Mouse (Mus musculus) CH12F3 (cell line): ENCODE measurements around the gene Taf6.
"Not testable (repeated sequence)": the region's sequence is repeated elsewhere in the genome, so short reads cannot be mapped to it uniquely, and the experiment has no call there.

Experiments used
- in situ Hi-C: fragments of 300-500 bp; cut with MboI; formaldehyde crosslinking; loops from 2 replicates; pipeline ENCODE4 v1.14.3; 2020; ENCODE audit warnings: low sequenced_read_pairs

Gene Taf6

GRCm38 (mm10) chr5:138186950-138187638, at the start of gene Taf6, which contains the start of gene Cnpy4:
Gene Taf6 (minus strand): TSS chr5:138187451.
Gene Cnpy4 (plus strand): TSS chr5:138187485.
- in situ Hi-C loops: no loop called here

- in situ Hi-C loops: no loop called here
Observed at GRCm38 (mm10) chr5:138234224-138234623, 47.0 kb upstream of the Taf6 start.

GRCm38 (mm10) chr5:138233778-138234177, 46.5 kb upstream of the Taf6 start:
- in situ Hi-C loops: no loop called here

- in situ Hi-C loops: no loop called here
Observed at GRCm38 (mm10) chr5:138229511-138229910, 42.3 kb upstream of the Taf6 start.

- in situ Hi-C loops: no loop called here
Observed at GRCm38 (mm10) chr5:138228026-138228425, 40.8 kb upstream of the Taf6 start.

- in situ Hi-C loops: no loop called here
Observed at GRCm38 (mm10) chr5:138227367-138227766, 40.1 kb upstream of the Taf6 start.

DNA sequence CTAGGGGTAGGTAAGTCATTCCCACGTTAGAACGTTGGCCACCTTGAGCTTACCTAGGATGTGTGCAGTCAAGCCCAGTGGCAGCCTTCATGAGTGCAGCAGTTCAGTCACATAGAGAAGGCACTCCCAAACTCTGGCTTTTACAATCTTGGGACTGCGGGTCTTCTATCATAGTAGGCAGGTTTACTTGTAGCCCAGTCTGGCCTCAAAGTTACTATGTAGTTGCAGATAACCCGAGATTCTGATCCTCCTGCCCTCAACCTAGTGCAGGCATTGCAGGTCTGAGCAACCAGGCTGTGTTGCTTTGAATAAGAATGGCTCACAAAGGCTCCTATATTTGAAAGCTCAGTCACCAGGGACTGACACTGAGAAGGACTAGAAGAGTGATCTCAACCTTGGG, 39.2 kb upstream of the Taf6 start:
- in situ Hi-C loops: no loop called here

GRCm38 (mm10) chr5:138225700-138226099, 38.4 kb upstream of the Taf6 start, which contains the start of gene Nxpe5:
Gene Nxpe5 (plus strand): TSS chr5:138225898.
- in situ Hi-C loops: no loop called here

DNA sequence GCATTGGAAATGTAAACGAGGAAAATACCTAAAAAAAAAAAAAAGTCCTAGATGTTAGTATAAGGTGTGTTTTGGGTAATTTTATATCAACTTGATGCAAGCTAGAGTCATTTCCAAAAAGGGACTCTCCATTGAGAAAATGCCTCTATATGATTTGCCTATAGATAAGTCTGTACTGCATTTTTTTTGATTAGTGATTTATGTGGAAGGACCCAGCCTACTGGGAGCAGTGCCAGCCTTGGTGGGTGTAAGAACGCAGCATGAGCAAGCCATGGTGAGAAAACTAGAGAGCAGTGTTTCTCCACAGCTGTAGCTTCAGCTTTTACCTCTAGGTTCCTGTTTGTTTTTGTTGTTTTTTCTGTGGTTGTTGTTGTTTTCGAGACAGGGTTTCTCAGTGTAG, 36.0 kb upstream of the Taf6 start:
- in situ Hi-C loops: no loop called here

DNA sequence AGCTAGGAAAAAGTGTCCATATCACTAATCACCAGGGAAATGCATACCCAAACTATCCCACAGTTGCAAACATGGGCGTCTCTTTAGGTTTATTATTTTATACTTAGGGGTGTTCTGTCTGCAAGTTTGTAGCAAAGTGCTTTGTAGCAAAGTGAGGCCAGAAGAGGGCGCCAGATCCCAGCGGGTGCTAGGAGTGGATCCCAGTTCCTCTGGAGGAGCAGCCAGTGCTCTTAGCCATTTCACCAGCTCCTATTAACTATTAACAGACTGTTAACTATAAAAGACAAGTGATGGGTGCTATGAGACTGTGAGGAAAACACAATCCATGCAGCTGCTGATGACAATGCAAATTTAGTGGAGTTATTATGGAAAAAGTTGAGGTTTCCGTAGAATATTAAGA, 34.9 kb upstream of the Taf6 start:
- in situ Hi-C loops: no loop called here

DNA sequence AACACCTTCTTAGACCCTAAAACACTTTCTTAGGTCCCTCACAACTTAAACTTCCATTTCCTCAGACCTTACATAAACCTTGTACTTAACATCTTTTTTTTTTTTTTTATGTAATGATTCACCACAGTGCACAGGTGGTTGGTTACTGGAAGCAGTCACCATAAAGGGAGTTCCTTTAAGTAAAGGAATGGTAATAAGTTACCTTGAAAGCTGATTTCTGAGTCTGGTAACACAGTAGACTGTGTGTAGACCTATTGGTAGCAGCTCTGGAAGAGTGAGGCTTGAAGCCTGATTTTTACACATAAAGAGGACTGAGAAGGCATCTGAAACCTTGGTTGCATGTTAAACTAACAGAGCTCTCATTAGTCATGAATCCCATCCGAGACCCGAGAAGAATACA, 32.6 kb upstream of the Taf6 start:
- in situ Hi-C loops: no loop called here

DNA sequence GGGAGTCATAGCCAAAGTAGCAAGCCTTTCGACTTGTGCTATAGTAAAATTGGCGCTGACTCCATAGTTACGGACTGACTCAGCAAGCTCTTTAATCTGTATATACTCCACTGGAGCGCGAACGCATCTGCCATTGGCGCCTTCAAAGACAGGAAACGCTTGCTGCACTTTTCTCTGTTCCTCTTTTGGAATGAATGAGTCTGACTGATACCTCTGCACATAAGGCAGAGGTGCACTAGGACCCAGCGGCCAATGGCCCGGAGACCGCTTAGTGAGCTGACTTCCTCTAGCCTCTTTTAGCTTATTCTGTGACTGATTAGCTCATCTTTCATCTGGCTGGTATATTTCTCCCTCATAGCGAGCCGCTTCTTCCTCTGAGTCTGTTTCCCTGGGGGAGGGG, 29.4 kb upstream of the Taf6 start:
- in situ Hi-C loops: not testable (repeated sequence)

DNA sequence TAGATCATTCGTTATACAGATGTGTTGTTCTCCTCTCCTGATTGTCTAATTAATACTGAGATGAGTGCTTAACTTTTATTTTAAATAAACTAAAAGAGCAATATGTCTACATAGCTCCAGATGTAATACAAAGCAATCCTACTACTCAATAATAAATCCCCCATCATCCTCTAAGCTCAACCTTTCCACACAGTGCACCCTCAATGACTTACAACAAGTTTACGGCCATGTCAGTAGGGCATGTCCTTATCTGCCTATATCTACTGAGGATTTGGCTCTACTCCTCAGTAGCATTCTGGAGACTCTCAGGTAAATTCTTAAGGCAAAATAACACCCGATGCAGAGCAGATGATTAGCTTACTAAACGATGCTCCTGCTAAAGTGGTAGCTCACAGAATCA, 20.6 kb upstream of the Taf6 start:
- in situ Hi-C loops: no loop called here

GRCm38 (mm10) chr5:138207253-138207652, 20.0 kb upstream of the Taf6 start:
- in situ Hi-C loops: no loop called here

GRCm38 (mm10) chr5:138202086-138202485, 14.8 kb upstream of the Taf6 start:
- in situ Hi-C loops: no loop called here

- in situ Hi-C loops: no loop called here
Observed at GRCm38 (mm10) chr5:138199576-138199975, 12.3 kb upstream of the Taf6 start.

GRCm38 (mm10) chr5:138195463-138195862, 8.2 kb upstream of the Taf6 start:
- in situ Hi-C loops: no loop called here

DNA sequence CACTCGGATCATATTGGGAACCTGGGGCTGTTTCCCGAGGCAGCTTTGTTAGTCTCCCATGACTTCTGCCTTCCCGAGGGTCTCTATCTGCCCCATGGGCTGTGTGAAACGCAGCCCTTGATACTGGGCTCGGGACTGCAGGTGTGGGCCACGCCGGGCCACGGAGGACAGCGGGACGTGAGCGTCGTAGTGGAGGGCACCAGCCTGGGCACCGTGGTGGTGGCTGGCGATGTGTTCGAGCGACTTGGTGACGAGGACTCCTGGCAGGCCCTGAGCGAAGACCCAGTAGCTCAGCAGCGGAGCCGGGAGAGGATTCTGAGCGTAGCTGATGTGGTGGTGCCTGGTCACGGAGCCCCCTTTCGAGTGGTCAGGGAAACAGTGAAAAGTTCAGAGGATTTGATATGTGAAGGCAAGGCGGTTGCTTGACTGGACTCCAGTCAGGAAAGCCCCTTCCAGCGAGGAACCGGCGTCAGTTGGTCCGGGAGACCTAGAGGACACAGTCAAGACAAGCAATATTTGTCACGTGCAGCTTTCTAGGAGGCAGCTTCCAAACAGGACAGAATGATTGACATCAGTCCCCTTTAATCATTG, 7.6 kb upstream of the Taf6 start:
- in situ Hi-C loops: no loop called here

DNA sequence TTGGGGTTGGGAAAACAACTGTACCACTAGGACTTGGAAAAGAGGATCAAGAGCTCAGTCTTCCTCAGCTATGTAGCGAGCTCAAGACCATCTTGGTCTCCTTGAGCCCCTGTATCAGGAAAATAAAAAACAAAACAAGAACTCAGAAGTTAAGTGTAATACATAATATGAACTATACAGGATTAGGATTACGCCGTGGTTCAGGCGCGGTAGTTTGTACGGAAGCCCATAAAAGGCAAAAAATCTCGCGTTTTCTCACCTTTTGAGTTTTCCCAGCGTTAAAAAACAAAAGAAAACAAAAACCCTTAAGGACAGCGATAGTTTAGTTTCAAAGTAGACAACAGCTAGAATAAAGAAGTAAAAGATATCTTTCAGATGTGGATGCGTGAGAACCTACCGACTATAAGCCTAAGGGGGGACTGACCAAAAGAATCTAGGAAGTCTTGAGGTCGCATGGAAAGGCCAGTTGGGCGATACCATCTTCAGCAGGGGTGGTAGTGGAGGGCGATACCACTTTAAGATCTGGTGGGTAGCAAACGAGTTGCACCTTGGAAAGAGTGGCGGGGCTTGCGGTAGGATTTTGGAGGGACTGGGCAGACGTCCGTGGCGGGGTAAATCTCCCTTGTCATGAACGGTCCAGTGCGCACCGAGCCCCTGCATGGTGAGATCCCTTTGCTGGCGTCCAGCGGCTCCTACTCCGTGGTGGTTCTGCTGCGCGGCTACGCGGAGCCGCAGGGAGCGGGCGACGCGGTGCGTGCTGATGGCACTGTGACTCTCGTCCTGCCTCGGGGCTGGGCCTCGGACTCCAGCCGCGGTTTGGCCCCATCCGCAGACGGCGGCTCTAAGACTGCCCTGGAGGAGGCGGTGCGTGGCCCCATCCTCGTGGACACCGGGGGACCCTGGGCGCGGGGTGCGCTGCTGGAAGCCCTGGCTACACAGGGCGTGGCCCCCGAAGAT, 6.8 kb upstream of the Taf6 start, which contains the start of gene Mblac1:
Gene Mblac1 (plus strand): TSS at position 544 of the 957 bp plus-strand sequence.
- in situ Hi-C loops: no loop called here

- in situ Hi-C loops: no loop called here
Observed at GRCm38 (mm10) chr5:138187661-138188306, 533 bp upstream of the Taf6 start.

DNA sequence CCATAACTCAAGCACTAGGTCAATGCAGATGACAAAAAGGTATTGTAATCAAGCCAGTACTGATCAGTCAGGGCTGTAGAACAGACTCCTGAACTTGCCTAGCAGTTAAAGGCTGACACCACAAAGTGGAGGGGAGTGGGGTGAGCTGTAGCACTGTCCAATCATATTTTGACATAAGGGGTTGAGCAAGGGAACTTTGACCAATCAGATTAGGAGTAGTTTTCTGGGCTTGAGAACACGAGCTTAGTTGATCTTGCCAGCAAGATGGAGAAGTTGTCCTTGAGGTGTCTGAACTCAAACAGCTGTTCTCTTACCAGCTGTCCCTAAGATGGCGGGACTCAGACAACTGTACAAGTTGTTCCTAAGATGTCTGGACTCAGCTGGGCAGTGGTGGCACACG, 14.0 kb downstream of the Taf6 start:
- in situ Hi-C loops: no loop called here
